Mouse (Mus musculus) olfactory bulb, adult 2 months (tissue): ENCODE data around the gene Dcxr.

ENCODE experiments used
- CTCF ChIP-seq: fragments of 200-500 bp; IDR thresholded peaks from 2 replicates; pipeline ENCODE4 v1.5.1; 2012; ENCODE audit warnings: low read depth, mild to moderate bottlenecking, low read length, moderate library complexity; ENCODE audit not compliant: insufficient read depth
- POLR2A ChIP-seq: fragments of 200-500 bp; IDR thresholded peaks from 2 replicates; pipeline ENCODE4 v1.6.1; 2012; ENCODE audit warnings: mild to moderate bottlenecking, low read depth, low read length, moderate library complexity; ENCODE audit not compliant: insufficient read depth

- no peak for TF ChIP-seq CTCF
- TF ChIP-seq POLR2A: no peak
These were observed 22.4 kb downstream of the Dcxr start for GRCm38 (mm10) chr11:120704486-120705325.
